Mouse (Mus musculus) midbrain, embryonic 14.5 days (tissue): Measurements from ENCODE around the gene Nsl1. TPM values are rescaled to one million over a fixed set of nuclear protein-coding genes. Genes with fewer than 3 reads are reported as not detected.
A peak's percentile ranks its signal among the peaks of the same experiment; 100 is the strongest.

ENCODE experiments used
- ATAC-seq: fragments of 200-750 bp; cut with Nextera tagmentation; 2 replicates; pipeline ENCODE4 v1.8.0; 2017; ENCODE audit warnings: moderate number of reproducible peaks, moderate library complexity; ENCODE audit not compliant: low FRiP score, low TSS enrichment
- DNase-seq: peaks from one replicate; pipeline ENCODE4 v3.0.0-alpha.2; 2015
- H3K27ac ChIP-seq: fragments of 300-500 bp; sonication (generic); replicated peaks from 2 replicates; pipeline ENCODE4 v1.5.1; 2014; ENCODE audit warnings: mild to moderate bottlenecking, low read depth, low read length, moderate library complexity
- H3K27me3 ChIP-seq: fragments of 300-500 bp; sonication (generic); 2 replicates; pipeline ENCODE4 v1.6.1; 2014; ENCODE audit warnings: low read length, control low read depth, mixed read lengths; ENCODE audit not compliant: control insufficient read depth, insufficient read depth
- H3K36me3 ChIP-seq: fragments of 300-500 bp; sonication (generic); 2 replicates; pipeline ENCODE4 v1.6.1; 2014; ENCODE audit warnings: low read length, control low read depth; ENCODE audit not compliant: control insufficient read depth, insufficient read depth
- H3K4me1 ChIP-seq: fragments of 300-500 bp; sonication (generic); 2 replicates; pipeline ENCODE4 v1.6.1; 2014; ENCODE audit warnings: mild to moderate bottlenecking, antibody characterized with exemption, low read length, control low read depth; ENCODE audit not compliant: control insufficient read depth, insufficient read depth
- H3K4me2 ChIP-seq: fragments of 300-500 bp; sonication (generic); 2 replicates; pipeline ENCODE4 v1.6.1; 2014; ENCODE audit warnings: mild to moderate bottlenecking, low read length, moderate library complexity
- H3K4me3 ChIP-seq: fragments of 300-500 bp; sonication (generic); replicated peaks from 2 replicates; pipeline ENCODE4 v1.5.1; 2014; ENCODE audit warnings: low read depth, low read length
- H3K9ac ChIP-seq: fragments of 300-500 bp; sonication (generic); replicated peaks from 2 replicates; pipeline ENCODE4 v1.6.1; 2014; ENCODE audit warnings: mild to moderate bottlenecking, low read length, moderate library complexity
- H3K9me3 ChIP-seq: fragments of 300-500 bp; sonication (generic); 2 replicates; pipeline ENCODE4 v1.6.1; 2016; ENCODE audit warnings: low read length, control low read depth, mixed read lengths; ENCODE audit not compliant: control insufficient read depth
- WGBS: fragments of 180-500 bp; shearing (Covaris S2); extraction: QIAGEN DNeasy Blood & Tissue Kit; methylation state at CpG from one replicate; pipeline ENCODE4 v1.1.7; 2014; 5-methylcytosine and 5-hydroxymethylcytosine counted together
- polyA plus RNA-seq: library from polyadenylated mRNA; unstranded; fragments of >200 nt; fragmentation: Nextera tagmentation; extraction: Ambion mirVana; gene quantifications from 2 replicates; pipeline ENCODE4 v1.2.1, GENCODE M21; 2014

Gene Nsl1
- polyA plus RNA-seq, 1 experiment from 2014 or later, result 4.9 TPM

DNA sequence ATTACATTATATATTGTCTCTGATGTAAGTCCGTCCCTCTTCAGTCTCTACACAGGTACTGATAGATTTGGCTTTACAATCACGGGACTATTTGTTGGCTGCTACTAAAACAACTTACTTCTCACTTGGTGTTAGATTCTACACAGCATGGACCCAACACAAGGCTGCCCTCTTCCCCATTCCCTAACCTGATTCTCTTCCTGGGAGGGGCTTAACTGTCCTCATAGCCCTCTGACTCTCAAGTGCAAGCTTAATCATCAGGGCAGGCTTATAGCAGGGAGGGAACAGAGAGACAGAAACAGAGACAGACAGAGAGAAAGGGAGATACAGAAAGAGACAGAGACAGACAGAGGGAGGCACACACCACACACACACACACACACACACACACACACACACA is 68.9 kb downstream of the Nsl1 start:
- Histone ChIP-seq H3K4me1 (no peaks in the 10 kb centered on the region), H3K27ac (no peak overlapping the region), H3K27me3 (no peaks in the 10 kb centered on the region), H3K4me3 (no peak overlapping the region), H3K9ac (no peak overlapping the region), H3K9me3 (no peaks in the 10 kb centered on the region; the same call in 1 of the 2 replicates), H3K4me2 (no peak overlapping the region), H3K36me3 (no peaks in the 10 kb centered on the region)
- WGBS, result 92% methylated on average over 2 of the region's 2 CpGs
- DNase-seq (no peak), ATAC-seq (no peak)

DNA sequence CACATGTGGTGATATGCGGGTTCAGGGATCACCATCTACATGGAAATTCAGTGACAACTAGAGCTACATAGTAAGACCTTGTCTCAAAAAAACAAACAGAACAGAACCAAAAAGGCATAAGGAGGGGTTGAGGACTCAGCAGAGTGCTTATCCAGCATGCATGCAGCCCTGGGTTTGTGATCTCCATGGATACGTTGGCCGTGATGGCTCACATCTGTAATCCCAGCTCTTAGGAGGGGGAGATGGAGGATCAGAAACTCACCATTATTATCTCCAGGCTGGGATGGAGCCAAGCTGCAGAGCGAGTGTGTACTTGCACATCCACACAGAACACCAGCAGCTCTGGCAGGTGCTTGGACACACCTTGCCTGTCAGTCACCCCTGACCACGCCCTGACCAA is 69.4 kb downstream of the Nsl1 start:
- Histone ChIP-seq H3K27me3 (no peaks in the 10 kb centered on the region), H3K4me3 (no peak overlapping the region), H3K27ac (no peak overlapping the region), H3K36me3 (no peaks in the 10 kb centered on the region), H3K9ac (no peak overlapping the region), H3K4me2 (no peak overlapping the region), H3K4me1 (no peaks in the 10 kb centered on the region), H3K9me3 (no peaks in the 10 kb centered on the region; the same call in 1 of the 2 replicates)
- DNase-seq, result peak; percentile 16
- WGBS, result 49% methylated on average over 5 of the region's 5 CpGs
- ATAC-seq, result no peak

DNA sequence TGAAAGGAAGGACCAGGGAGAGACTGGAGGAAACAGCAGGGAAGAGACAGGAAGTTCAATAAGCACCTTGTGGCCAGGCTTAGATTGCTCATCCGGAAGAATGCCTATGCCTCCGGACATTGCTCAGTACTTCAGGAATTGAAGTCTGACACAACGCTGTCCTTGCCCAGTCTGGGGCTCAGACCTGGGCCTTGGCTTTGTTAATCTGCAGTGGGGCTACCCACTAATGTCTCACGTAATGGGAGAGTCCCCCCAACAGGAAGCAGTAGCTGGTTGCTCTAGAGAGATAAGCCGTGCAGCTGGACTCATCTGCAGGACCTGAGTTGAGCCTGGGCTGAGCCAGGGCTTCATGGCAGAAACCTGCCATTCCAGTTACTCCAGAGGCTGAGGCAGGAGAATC is 70.1 kb downstream of the Nsl1 start:
- ATAC-seq (no peak), DNase-seq (no peak)
- H3K27ac ChIP-seq, result no peak overlapping the region
- H3K9me3 ChIP-seq, result no peaks in the 10 kb centered on the region; the same call in 1 of the 2 replicates
- no peak overlapping the region for H3K9ac ChIP-seq
- H3K27me3 ChIP-seq, result no peaks in the 10 kb centered on the region
- no peaks in the 10 kb centered on the region for H3K36me3 ChIP-seq
- no peak overlapping the region for H3K4me2 ChIP-seq
- H3K4me3 ChIP-seq, result no peak overlapping the region
- 62% methylated on average over 5 of the region's 5 CpGs for WGBS
- H3K4me1 ChIP-seq, result no peaks in the 10 kb centered on the region

DNA sequence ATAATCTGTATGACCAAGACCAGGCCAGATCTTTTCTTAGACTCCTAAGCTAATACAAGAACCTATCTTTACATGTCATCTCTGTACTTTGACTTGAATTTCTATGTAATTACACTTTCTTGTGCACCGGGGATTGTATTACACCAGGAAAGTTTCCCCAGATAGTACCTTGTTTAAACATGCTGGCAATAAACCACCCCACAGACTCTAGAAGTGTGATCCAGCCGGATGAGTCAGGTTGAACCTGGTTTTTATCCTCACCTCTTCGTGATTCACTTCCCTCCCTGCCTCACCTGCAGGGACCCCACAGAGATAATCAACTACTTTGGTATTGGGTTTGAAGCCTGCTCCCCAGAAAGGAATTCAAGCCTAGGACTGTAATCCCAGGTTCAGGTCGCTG is 72.6 kb downstream of the Nsl1 start:
- Histone ChIP-seq H3K4me3 (no peak overlapping the region), H3K9me3 (no peaks in the 10 kb centered on the region), H3K27ac (no peak overlapping the region), H3K36me3 (no peaks in the 10 kb centered on the region), H3K9ac (no peak overlapping the region), H3K4me1 (no peaks in the 10 kb centered on the region), H3K27me3 (no peaks in the 10 kb centered on the region), H3K4me2 (no peak overlapping the region)
- no peak for ATAC-seq
- WGBS, result 58% methylated on average over 4 of the region's 4 CpGs
- DNase-seq, result no peak

Other genes starting within 250 kb of the Nsl1 start
- 29.8 and 31.0 TPM in 2 replicates for gene Rps6kc1, start 151.2 kb upstream of the Nsl1 start, polyA plus RNA-seq
- 49.3 and 60.1 TPM in 2 replicates for gene Angel2, start 137.9 kb upstream of the Nsl1 start, polyA plus RNA-seq
- gene Vash2, start 83.7 kb upstream of the Nsl1 start, polyA plus RNA-seq, result 82.8 and 102 TPM in 2 replicates
- gene Flvcr1, start 36.9 kb upstream of the Nsl1 start, polyA plus RNA-seq, result 10.0 and 12.1 TPM in 2 replicates
- not detected in 2 replicates for gene Spata45, start 26.4 kb upstream of the Nsl1 start, polyA plus RNA-seq
- gene Tatdn3, start 80 bp upstream of the Nsl1 start, polyA plus RNA-seq, result 15.9 and 16.0 TPM in 2 replicates
- gene Batf3, start 34.8 kb downstream of the Nsl1 start, polyA plus RNA-seq, result 0.47 and 0.61 TPM in 2 replicates
- not detected in 2 replicates for gene Fam71a, start 101.8 kb downstream of the Nsl1 start, polyA plus RNA-seq
- 0.70 and 1.8 TPM in 2 replicates for gene Atf3, start 155.0 kb downstream of the Nsl1 start, polyA plus RNA-seq